Mouse (Mus musculus): ENCODE data around the gene Efna2.

DNA sequence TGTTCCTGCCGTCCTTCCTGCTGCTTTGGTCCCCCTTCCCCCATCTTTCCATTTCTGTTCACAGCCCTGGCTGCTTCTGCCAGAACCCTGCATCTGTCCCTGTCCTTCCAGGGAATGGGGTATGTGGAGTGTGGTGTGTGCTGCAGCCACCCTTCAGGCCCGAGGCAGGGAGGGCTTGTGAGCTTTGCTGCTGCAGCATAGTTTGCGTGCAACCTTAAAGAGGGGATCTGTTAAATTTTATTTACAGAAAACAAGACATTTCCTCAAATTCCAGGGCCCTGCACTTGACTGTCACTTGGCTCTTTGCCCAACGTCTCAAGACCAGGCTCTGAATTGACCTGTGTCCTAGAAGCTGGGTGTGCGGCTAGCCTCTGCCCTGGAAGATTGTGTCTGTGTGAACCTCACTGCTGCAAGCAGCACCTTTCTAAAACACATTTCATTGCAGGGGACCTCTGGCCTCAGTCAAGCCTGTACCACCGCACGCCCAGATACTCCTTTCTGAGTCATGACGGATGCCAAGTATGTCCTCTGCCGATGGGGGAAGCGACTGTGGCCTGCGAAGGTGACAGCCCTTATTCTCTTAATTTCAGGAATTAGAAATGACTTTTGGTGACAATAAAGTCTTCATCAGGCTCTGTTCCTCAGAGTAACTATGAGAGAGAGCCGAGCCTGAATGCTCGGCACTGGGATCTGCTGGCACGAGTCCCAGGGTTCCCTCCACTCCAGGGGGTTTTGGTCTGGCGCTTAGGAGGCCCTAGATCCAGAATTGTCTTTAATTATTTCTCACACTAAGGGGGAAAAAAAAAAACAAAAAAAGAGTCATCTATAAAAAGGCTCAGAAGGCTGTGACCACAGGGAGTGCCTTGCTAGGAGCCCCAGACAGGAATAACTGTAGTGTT, 48.8 kb downstream of the Efna2 start:
- no peak for TF ChIP-seq CTCF (IDR thresholded peaks at IDR 0.05; ENCODE audit: low read depth, low read length)
- no peak for TF ChIP-seq POLR2A (IDR thresholded peaks at IDR 0.05; ENCODE audit: borderline replicate concordance, low read depth, low read length)
